Mouse (Mus musculus) midbrain, embryonic 13.5 days (tissue): ENCODE measurements at regions not wholly inside any gene's neighbourhood (a gene's known extent, or its start where the extent isn't known, plus 50 kb on each side); places are given as distances from the start of the nearest gene placed in this dataset.

Experiments used
- ATAC-seq: fragments of 200-750 bp; cut with Nextera tagmentation; 2 replicates; pipeline ENCODE4 v1.8.0; 2017; ENCODE audit warnings: mild to moderate bottlenecking, moderate TSS enrichment, moderate library complexity
- H3K27ac ChIP-seq: fragments of 300-500 bp; sonication (generic); 2 replicates; pipeline ENCODE4 v1.5.1; 2015; ENCODE audit warnings: inconsistent platforms, mild to moderate bottlenecking, moderate library complexity
- H3K27me3 ChIP-seq: fragments of 300-500 bp; sonication (generic); 2 replicates; pipeline ENCODE4 v1.6.1; 2015; ENCODE audit warnings: mild to moderate bottlenecking, inconsistent platforms
- H3K36me3 ChIP-seq: fragments of 300-500 bp; sonication (generic); 2 replicates; pipeline ENCODE4 v1.6.1; 2015; ENCODE audit warnings: mild to moderate bottlenecking, inconsistent platforms
- H3K4me1 ChIP-seq: fragments of 300-500 bp; sonication (generic); replicated peaks from 2 replicates; pipeline ENCODE4 v1.6.1; 2015; ENCODE audit warnings: inconsistent platforms
- H3K4me2 ChIP-seq: fragments of 300-500 bp; sonication (generic); replicated peaks from 2 replicates; pipeline ENCODE4 v1.6.1; 2015; ENCODE audit warnings: moderate library complexity, mild to moderate bottlenecking, inconsistent platforms
- H3K4me3 ChIP-seq: fragments of 300-500 bp; sonication (generic); replicated peaks from 2 replicates; pipeline ENCODE4 v1.5.1; 2015; ENCODE audit warnings: mild to moderate bottlenecking, inconsistent platforms
- H3K9ac ChIP-seq: fragments of 300-500 bp; sonication (generic); replicated peaks from 2 replicates; pipeline ENCODE4 v1.6.1; 2015; ENCODE audit warnings: mild to moderate bottlenecking, inconsistent platforms
- H3K9me3 ChIP-seq: fragments of 300-500 bp; sonication (generic); 2 replicates; pipeline ENCODE4 v1.6.1; 2016; ENCODE audit warnings: mild to moderate bottlenecking, inconsistent platforms
- WGBS: fragments of 180-500 bp; shearing (Covaris S2); methylation state at CpG from one replicate; pipeline ENCODE4 v1.1.7; 2015; 5-methylcytosine and 5-hydroxymethylcytosine counted together

DNA sequence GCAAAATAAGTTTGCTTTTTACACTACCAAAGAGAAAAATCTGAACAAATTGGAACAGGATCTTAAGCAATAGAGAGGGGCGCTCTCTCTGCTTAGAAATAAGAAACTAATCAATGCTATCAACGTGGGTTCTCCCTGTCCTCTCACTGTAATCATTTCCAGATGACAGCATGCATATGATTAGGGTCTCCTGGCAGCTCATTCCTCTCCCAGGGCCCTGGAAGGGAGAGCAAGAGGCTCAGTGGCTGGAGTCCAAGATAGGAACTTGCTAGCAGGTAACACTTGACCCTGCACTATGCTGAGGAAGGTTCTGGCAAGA lies 146.5 kb upstream of the Jarid2 start:
- Histone ChIP-seq H3K9me3 (0 out of 2 replicates have a peak, but pooled peaks cover 6% of the 10 kb centered on the region), H3K4me1 (peaks cover 34% of the 10 kb centered on the region), H3K36me3 (no peaks in the 10 kb centered on the region), H3K27ac (peak overlapping the region; percentile 15; the same call in 1 of the 2 replicates), H3K27me3 (0 out of 2 replicates have a peak, but pooled peaks cover 9% of the 10 kb centered on the region), H3K4me3 (peak overlapping the region; percentile 20; the same call in 1 of the 2 replicates), H3K9ac (no peak overlapping the region), H3K4me2 (peak overlapping the region; percentile 43)
- no peak for ATAC-seq
- WGBS, result 15% methylated on average over 2 of the region's 2 CpGs

DNA sequence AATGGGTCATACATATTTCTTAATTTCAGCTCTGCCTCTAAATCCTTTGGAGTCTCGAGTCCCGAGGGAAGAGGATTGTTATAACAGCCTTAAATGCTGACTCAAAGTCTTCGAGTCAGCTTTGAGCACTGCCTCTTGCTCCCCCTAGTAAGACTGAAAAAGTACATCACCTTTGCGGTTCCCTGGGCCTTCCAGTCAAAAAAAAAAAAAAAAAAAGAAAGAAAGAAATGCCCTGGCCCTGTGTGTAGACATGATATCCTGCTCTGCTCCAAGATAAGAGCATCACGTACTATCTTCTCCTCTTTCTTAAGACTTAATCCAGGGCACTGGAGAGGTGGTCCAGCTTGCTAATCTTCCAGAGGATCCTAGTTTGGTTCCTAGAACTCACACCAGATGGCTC lies 145.7 kb upstream of the Jarid2 start:
- ATAC-seq, result no peak
- H3K4me2 ChIP-seq, result no peak overlapping the region
- H3K27me3 ChIP-seq, result 0 out of 2 replicates have a peak, but pooled peaks cover 9% of the 10 kb centered on the region
- no peak overlapping the region for H3K27ac ChIP-seq
- 63% methylated on average over 5 of the region's 5 CpGs for WGBS
- H3K9me3 ChIP-seq, result 0 out of 2 replicates have a peak, but pooled peaks cover 5% of the 10 kb centered on the region
- no peak overlapping the region for H3K4me3 ChIP-seq
- no peak overlapping the region for H3K9ac ChIP-seq
- no peaks in the 10 kb centered on the region for H3K36me3 ChIP-seq
- H3K4me1 ChIP-seq, result peaks cover 34% of the 10 kb centered on the region

DNA sequence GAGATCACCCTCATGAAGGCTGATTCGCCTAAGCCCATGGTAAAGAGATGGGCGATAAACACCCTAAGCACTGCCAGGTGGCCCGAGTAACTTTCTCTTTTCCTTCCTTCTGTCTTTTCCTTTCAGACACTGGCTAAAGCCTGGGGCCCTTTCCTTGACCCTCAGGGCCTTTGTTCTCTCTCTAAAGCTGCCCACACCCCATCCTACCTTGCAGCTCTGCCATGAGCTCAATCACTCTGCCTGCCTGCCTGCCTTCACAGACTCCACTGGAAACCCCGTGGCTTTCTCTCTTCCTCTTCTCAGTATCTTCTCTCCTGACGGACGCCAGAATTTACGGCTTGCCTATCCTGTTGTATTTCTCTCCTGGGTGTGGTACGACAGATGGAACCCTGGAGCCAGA lies 145.1 kb upstream of the Jarid2 start:
- no peak overlapping the region for H3K4me3 ChIP-seq
- no peaks in the 10 kb centered on the region for H3K9me3 ChIP-seq
- no peak overlapping the region for H3K9ac ChIP-seq
- no peak overlapping the region for H3K27ac ChIP-seq
- H3K4me2 ChIP-seq, result no peak overlapping the region
- H3K27me3 ChIP-seq, result 0 out of 2 replicates have a peak, but pooled peaks cover 9% of the 10 kb centered on the region
- no peak for ATAC-seq
- no peaks in the 10 kb centered on the region for H3K36me3 ChIP-seq
- H3K4me1 ChIP-seq, result peaks cover 34% of the 10 kb centered on the region
- 28% methylated on average over 8 of the region's 8 CpGs for WGBS

DNA sequence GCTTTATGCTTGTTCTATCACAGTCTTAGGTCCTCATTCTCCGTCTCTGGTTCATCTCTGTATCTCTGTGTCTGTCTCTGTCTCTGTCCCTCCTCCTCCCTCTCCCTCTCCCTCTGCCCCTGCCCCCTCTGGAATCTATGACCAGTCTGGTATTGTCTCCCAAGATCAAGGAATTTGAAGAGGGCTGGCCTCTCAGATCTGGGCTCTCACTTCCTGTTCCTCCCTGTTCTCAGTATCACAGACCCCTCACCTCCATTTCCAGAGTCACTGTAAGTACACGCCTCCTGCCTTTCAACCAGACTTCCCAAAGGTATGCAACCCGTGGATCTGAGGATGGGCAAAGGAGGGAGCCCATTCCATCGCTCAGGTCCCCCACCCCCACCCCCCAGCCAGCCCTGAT lies 144.7 kb upstream of the Jarid2 start:
- H3K4me1 ChIP-seq, result peaks cover 34% of the 10 kb centered on the region
- H3K36me3 ChIP-seq, result no peaks in the 10 kb centered on the region
- H3K9ac ChIP-seq, result no peak overlapping the region
- ATAC-seq, result no peak
- H3K4me3 ChIP-seq, result no peak overlapping the region
- no peak overlapping the region for H3K27ac ChIP-seq
- 0 out of 2 replicates have a peak, but pooled peaks cover 9% of the 10 kb centered on the region for H3K27me3 ChIP-seq
- WGBS, result 58% methylated on average over 4 of the region's 4 CpGs
- H3K9me3 ChIP-seq, result no peaks in the 10 kb centered on the region
- no peak overlapping the region for H3K4me2 ChIP-seq

DNA sequence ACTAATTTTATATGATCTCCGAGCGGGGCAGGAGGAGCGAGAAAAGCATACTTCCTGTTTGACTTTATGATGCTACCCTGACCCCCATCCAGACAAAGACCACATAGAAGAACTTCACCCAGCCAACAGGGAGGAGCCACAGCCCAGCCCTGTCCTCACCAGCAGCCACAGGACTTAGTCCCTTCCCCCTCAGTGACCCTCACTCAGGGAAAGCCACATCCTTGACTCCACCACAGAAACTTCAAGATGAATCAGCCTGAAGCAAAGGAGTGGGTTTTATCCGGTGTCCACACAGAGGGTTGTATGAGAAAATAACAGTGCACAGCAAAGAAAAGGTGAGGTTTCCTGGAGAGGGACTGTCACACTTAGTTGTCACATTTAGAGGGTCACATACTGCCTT lies 141.4 kb upstream of the Jarid2 start:
- Histone ChIP-seq H3K4me3 (no peak overlapping the region), H3K36me3 (no peaks in the 10 kb centered on the region), H3K27ac (no peak overlapping the region), H3K27me3 (0 out of 2 replicates have a peak, but pooled peaks cover 6% of the 10 kb centered on the region), H3K9ac (no peak overlapping the region), H3K9me3 (no peaks in the 10 kb centered on the region), H3K4me1 (peaks cover 11% of the 10 kb centered on the region), H3K4me2 (no peak overlapping the region)
- WGBS, result 87% methylated on average over 4 of the region's 4 CpGs
- no peak for ATAC-seq

DNA sequence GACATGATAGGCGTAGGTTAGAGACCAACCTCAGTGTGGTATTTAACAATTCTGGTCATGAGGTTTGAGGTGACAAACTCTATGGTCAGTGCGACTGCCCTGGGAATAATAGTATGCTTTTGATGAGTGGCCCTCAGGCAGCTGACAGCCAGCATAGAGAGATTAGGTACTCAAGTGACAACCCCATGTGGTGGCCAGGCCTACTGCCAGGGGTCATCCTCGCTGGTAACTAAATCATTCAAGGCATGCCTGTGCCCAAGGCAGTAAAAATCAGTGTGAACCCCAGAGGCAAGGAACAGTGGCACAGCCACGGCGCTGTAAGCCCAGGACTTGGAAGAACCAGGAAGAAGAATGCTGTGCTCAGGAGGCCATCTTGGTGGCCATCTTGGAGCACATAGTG lies 134.6 kb upstream of the Jarid2 start:
- H3K4me2 ChIP-seq, result no peak overlapping the region
- ATAC-seq, result no peak
- 88% methylated on average over 5 of the region's 5 CpGs for WGBS

DNA sequence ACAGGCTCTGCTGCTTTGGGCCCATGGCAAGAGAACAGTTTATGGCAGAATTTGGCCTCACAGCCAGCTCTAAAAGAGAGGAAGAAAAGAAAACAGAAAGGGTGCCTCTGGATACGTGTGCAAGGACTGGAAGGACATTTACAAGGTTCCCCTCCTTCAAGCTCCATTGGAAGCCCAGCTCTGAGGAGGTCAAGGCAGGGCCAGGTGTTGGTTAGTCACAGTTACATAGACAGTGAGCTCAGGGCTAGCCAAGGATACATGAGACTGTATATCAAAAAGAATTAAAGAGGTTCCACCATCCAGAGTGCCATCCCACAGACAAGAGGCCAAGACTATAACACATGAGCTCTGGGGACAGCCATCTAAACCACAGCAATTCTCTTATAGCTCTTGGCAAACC lies 131.6 kb upstream of the Jarid2 start:
- Histone ChIP-seq H3K27me3 (peaks cover 23% of the 10 kb centered on the region), H3K36me3 (no peaks in the 10 kb centered on the region), H3K4me1 (peaks cover 13% of the 10 kb centered on the region), H3K9ac (no peak overlapping the region), H3K4me2 (no peak overlapping the region), H3K27ac (no peak overlapping the region), H3K9me3 (0 out of 2 replicates have a peak, but pooled peaks cover 4% of the 10 kb centered on the region), H3K4me3 (no peak overlapping the region)
- WGBS, result 56% methylated on average over 1 of the region's 1 CpGs
- ATAC-seq, result no peak

More for the DNA sequence above, 134.6 kb upstream of the Jarid2 start:
- H3K27ac ChIP-seq, result no peak overlapping the region
- H3K4me1 ChIP-seq, result no peaks in the 10 kb centered on the region
- H3K9me3 ChIP-seq, result 0 out of 2 replicates have a peak, but pooled peaks cover 4% of the 10 kb centered on the region
- H3K4me3 ChIP-seq, result no peak overlapping the region
- no peak overlapping the region for H3K9ac ChIP-seq
- H3K36me3 ChIP-seq, result no peaks in the 10 kb centered on the region
- peaks cover 3% of the 10 kb centered on the region; the same call in 1 of the 2 replicates for H3K27me3 ChIP-seq

DNA sequence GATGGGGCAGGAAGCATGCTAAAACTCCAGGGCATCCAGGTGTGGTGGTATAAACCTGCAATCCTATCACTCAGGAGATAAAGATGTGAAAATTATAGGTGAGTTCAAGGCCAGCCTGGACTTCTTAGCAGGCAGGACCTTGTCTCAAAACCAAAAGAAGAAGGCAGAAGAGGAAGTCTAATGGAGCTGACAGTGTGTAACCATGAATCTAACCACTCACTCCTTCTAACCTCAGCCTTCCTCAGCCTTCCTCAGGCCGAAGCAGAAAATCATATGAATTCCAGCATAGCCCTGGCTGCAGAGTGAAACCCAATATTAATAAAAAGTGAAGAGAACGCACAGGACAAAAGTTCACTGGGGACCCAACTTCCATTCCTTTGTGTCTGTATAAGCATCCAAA lies 128.2 kb upstream of the Jarid2 start:
- peaks cover 15% of the 10 kb centered on the region for H3K4me1 ChIP-seq
- 60% methylated on average over 2 of the region's 2 CpGs for WGBS
- ATAC-seq, result no peak

DNA sequence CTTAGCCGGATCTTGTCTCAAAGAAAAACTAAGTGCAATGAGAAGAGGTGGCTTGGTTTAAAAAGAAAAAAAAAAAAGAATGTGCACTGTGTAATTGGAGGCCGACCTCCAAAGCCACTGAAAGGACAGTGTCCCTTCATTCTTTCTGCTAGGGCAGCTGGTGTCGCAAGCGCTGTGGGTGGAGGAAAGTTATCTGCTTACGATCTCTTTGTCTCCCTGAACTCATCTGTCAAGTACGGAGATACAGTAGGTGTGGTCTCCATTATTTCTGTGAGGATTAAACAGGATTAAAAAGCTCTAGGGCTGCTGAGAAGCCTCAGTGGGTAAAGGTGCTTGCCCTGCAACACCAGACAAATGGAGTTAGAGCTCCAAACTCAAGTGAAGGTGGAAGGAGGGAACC lies 126.6 kb upstream of the Jarid2 start:
- H3K4me3 ChIP-seq, result no peak overlapping the region
- no peak overlapping the region for H3K9ac ChIP-seq
- peaks cover 31% of the 10 kb centered on the region for H3K27me3 ChIP-seq
- H3K4me1 ChIP-seq, result peaks cover 15% of the 10 kb centered on the region
- H3K36me3 ChIP-seq, result no peaks in the 10 kb centered on the region
- no peak overlapping the region for H3K4me2 ChIP-seq
- ATAC-seq, result no peak
- 8% methylated on average over 6 of the region's 6 CpGs for WGBS
- no peaks in the 10 kb centered on the region for H3K9me3 ChIP-seq
- no peak overlapping the region for H3K27ac ChIP-seq

More for the DNA sequence above, 128.2 kb upstream of the Jarid2 start:
- Histone ChIP-seq H3K27me3 (peaks cover 31% of the 10 kb centered on the region), H3K4me2 (no peak overlapping the region), H3K27ac (no peak overlapping the region), H3K9ac (no peak overlapping the region), H3K36me3 (no peaks in the 10 kb centered on the region), H3K9me3 (no peaks in the 10 kb centered on the region), H3K4me3 (no peak overlapping the region)

DNA sequence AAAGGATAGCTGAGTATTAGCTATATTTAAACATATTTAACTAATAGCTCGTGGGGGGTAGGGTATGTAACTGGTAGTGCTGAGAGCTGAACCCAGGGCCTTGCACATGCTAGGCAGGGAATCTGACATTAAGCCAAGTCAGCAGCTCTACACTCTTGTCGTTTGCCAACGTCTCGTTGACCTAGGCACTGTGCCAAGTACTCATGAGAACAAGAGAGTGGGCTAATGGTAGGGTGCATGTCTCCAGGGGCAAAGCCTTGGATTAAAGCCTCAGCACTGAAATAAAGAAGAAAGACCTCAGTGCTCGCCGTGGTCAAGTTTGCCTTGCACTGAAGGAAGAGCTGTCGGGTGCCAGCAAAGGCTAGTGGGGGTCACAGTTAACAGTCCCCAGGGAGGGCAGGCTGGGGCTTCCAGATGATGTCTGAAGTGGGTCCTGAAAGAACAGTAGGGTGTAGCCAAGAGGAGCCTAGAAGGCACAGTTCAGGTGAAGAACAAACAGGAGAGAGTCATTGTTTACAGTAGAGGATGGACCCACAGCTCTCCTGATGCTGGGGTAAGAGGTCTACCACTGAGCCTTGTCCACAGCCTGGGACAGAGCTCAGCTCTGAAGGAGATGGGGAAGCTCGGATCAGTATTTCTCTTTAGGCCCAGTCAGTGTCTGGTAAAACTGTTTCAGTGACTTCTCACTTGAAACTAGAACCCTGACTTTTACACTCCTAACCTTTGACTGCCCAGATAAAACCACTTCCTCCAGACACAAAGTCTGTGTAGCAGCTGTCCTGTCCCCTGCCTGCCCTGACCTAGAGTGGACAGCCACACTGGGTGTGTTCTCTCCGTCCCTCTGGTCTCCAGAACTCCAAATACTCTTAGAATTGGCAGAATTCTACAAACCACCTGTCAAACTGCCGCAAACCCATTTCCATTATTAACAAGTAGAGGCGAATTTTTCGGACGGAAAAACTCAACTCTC lies 121.7 kb upstream of the Jarid2 start:
- no peaks in the 10 kb centered on the region for H3K9me3 ChIP-seq
- 82% methylated on average over 13 of the region's 13 CpGs for WGBS
- H3K27ac ChIP-seq, result no peak overlapping the region
- H3K4me2 ChIP-seq, result no peak overlapping the region
- H3K4me3 ChIP-seq, result no peak overlapping the region
- peaks cover 2% of the 10 kb centered on the region; the same call in 1 of the 2 replicates for H3K4me1 ChIP-seq
- no peak for ATAC-seq
- no peaks in the 10 kb centered on the region for H3K36me3 ChIP-seq
- H3K27me3 ChIP-seq, result peaks cover 9% of the 10 kb centered on the region
- no peak overlapping the region for H3K9ac ChIP-seq

DNA sequence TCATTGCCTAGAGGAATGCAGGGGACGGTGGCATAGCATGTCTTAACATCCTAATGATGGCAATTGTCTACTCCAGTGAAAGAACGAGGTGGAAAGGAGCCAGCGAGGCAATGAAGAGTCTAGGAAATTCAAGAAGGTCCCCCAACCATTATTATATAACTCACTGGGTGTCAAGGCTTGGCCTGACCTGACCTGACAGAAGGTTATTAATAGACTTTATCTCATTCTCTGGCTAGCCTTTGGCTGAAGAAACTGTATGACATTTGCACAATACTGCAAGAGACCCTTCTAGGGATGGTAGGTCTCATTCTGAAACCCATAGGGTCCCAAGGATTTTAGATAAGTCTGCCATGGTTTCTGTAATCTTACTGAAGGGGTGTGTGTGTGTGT lies 121.0 kb upstream of the Jarid2 start:
- H3K4me2 ChIP-seq, result no peak overlapping the region
- no peak overlapping the region for H3K27ac ChIP-seq
- peaks cover 7% of the 10 kb centered on the region for H3K27me3 ChIP-seq
- H3K4me3 ChIP-seq, result no peak overlapping the region
- H3K4me1 ChIP-seq, result no peaks in the 10 kb centered on the region
- 88% methylated on average over 3 of the region's 3 CpGs for WGBS
- no peak for ATAC-seq
- H3K9me3 ChIP-seq, result no peaks in the 10 kb centered on the region
- no peaks in the 10 kb centered on the region for H3K36me3 ChIP-seq
- H3K9ac ChIP-seq, result no peak overlapping the region

DNA sequence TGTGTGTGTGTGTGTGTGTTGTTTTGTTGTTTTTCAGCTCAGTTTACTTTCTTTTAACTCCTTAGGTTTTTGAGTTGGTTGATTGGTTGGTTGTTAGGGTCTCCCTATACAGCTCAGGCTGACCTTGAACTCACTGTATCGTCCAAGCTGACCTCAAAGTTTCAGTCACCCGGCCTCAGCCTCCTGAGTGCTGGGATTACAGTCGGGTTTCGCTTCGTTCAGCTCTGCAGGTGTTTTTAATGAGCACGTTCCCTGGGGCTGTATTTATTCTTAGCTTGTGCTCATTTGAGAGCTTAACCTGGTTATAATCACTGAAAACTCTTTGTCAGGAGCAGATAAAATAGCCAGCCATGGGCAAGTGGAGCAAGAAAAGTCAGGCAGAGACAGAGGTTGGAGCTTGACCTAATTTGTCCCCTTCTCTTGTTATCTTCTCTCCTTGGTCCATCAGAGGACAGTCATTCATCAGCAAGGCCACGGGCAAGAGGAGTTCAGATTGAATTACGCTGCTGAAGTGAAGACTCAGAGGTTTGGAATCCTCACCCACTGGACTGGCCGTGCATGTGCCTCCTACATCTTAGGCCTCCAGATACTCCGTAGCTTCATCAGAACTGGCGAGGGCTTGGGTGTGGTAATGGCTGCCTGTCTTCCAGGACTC lies 120.5 kb upstream of the Jarid2 start:
- no peaks in the 10 kb centered on the region for H3K4me1 ChIP-seq
- H3K9ac ChIP-seq, result no peak overlapping the region
- WGBS, result 85% methylated on average over 11 of the region's 11 CpGs
- no peak overlapping the region for H3K4me3 ChIP-seq
- ATAC-seq, result no peak
- H3K36me3 ChIP-seq, result no peaks in the 10 kb centered on the region
- H3K27ac ChIP-seq, result no peak overlapping the region
- peaks cover 1% of the 10 kb centered on the region; the same call in 1 of the 2 replicates for H3K27me3 ChIP-seq
- no peak overlapping the region for H3K4me2 ChIP-seq
- no peaks in the 10 kb centered on the region for H3K9me3 ChIP-seq
